Mouse (Mus musculus) lung, postnatal 0 days (tissue): ENCODE data around the gene Fscn1. TPM values are rescaled to one million over a fixed set of nuclear protein-coding genes. Genes with fewer than 3 reads are reported as not detected.

Experiments
- ATAC-seq: fragments of 200-750 bp; cut with Nextera tagmentation; 2 replicates; pipeline ENCODE4 v1.8.0; 2017; ENCODE audit warnings: moderate library complexity
- DNase-seq: peaks from one replicate; pipeline ENCODE4 v3.0.0-alpha.2; 2016; ENCODE audit warnings: low spot score
- H3K27ac ChIP-seq: fragments of 300-500 bp; sonication (generic); 2 replicates; pipeline ENCODE4 v1.5.1; 2014; ENCODE audit warnings: antibody characterized with exemption, mild to moderate bottlenecking, low read length, mixed read lengths
- H3K27me3 ChIP-seq: fragments of 300-500 bp; sonication (generic); replicated peaks from 2 replicates; pipeline ENCODE4 v1.6.1; 2014; ENCODE audit warnings: low read length, mixed read lengths; ENCODE audit not compliant: insufficient read depth
- H3K36me3 ChIP-seq: fragments of 300-500 bp; sonication (generic); 2 replicates; pipeline ENCODE4 v1.6.1; 2014; ENCODE audit warnings: low read length, mixed read lengths; ENCODE audit not compliant: insufficient read depth
- H3K4me1 ChIP-seq: fragments of 300-500 bp; sonication (generic); 2 replicates; pipeline ENCODE4 v1.6.1; 2014; ENCODE audit warnings: antibody characterized with exemption, low read depth, low read length, mixed read lengths; ENCODE audit not compliant: insufficient read depth
- H3K4me2 ChIP-seq: fragments of 300-500 bp; sonication (generic); replicated peaks from 2 replicates; pipeline ENCODE4 v1.6.1; 2014; ENCODE audit warnings: low read depth, mild to moderate bottlenecking, low read length, moderate library complexity, mixed read lengths
- H3K4me3 ChIP-seq: fragments of 300-500 bp; sonication (generic); 2 replicates; pipeline ENCODE4 v1.5.1; 2014; ENCODE audit warnings: low read depth, low read length
- H3K9ac ChIP-seq: fragments of 300-500 bp; sonication (generic); replicated peaks from 2 replicates; pipeline ENCODE4 v1.6.1; 2014; ENCODE audit warnings: low read depth, mild to moderate bottlenecking
- H3K9me3 ChIP-seq: fragments of 300-500 bp; sonication (generic); 2 replicates; pipeline ENCODE4 v1.6.1; 2016; ENCODE audit warnings: low read length, mixed read lengths
- CTCF ChIP-seq: IDR thresholded peaks from 2 replicates; pipeline ENCODE4 v1.5.1; 2016; ENCODE audit warnings: antibody characterized with exemption, mild to moderate bottlenecking
- EP300 ChIP-seq: IDR thresholded peaks from 2 replicates; pipeline ENCODE4 v1.6.1; 2016; ENCODE audit warnings: antibody characterized with exemption, mild to moderate bottlenecking, control low read depth
- WGBS: fragments of 180-500 bp; shearing (Covaris S2); extraction: QIAGEN DNeasy Blood & Tissue Kit; methylation state at CpG from one replicate; pipeline ENCODE4 v1.1.7; 2014; 5-methylcytosine and 5-hydroxymethylcytosine counted together
- polyA plus RNA-seq: library from polyadenylated mRNA; unstranded; fragments of >200 nt; fragmentation: Nextera tagmentation; extraction: Ambion mirVana; gene quantifications from 2 replicates; pipeline ENCODE4 v1.2.1, GENCODE M21; 2015

Gene Fscn1
- 69.1 and 81.4 TPM in 2 replicates for polyA plus RNA-seq

DNA sequence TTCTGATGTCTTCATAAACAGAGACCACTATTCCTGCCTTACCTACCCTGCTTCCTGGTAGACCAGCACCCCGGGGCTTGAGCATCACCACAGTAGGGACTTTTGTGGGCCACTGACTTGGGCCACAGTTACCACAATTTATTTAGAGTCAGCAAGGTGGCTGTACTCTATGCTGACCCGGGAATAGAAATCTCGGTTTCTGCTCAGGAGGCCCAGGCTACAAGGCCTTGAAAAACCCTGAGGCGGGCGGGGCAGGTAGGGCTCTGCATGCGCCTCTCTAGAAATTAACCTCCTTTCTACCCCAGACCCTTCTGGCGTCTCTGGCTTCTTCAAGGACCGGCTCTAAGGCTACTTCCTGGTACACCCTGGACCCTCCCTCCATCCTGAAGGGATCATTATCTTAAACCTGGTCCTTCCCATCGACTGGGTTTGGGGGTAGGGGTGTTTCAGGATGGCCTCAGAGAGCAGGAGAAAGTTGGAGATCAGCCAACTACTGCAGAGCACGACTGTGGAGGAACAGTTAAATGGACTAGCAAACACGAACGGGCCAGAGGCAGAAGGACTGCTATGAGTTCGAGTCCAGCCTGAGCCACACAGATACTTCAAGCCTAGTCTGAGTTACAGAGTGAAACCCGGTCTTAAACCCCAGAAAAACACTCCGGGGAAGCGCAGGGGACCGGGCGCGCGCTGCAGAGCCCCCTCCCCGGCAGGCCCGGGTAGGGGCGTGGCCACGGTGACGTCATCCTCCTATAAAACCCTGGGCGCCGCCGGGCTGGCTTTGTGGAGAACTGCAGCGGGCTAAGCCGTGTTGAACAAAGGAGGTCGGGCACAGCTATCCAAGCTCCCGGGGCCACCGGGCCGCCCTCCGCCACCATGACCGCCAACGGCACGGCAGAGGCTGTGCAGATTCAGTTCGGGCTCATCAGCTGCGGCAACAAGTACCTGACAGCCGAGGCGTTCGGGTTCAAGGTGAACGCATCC lies at the start of gene Fscn1:
TSS of gene Fscn1 (plus strand) at position 768 of the 981 bp plus-strand sequence.
- Histone ChIP-seq H3K4me3 (peak within 1 kb of the TSS; percentile 63), H3K9me3 (no peaks in the 10 kb centered on the region), H3K4me2 (peak within 1 kb of the TSS; percentile 79), H3K4me1 (peaks cover 9% of the 10 kb centered on the region), H3K27me3 (no peaks in the 10 kb centered on the region), H3K9ac (peak within 1 kb of the TSS; percentile 74), H3K27ac (peak within 1 kb of the TSS; percentile 84), H3K36me3 (no peaks in the 10 kb centered on the region)
- peak; percentile 63 for TF ChIP-seq CTCF
- no peak for TF ChIP-seq EP300
- DNase-seq: peak; percentile 87
- ATAC-seq: peak; percentile 60
- 10% methylated on average over 43 of the region's 44 CpGs for WGBS

DNA sequence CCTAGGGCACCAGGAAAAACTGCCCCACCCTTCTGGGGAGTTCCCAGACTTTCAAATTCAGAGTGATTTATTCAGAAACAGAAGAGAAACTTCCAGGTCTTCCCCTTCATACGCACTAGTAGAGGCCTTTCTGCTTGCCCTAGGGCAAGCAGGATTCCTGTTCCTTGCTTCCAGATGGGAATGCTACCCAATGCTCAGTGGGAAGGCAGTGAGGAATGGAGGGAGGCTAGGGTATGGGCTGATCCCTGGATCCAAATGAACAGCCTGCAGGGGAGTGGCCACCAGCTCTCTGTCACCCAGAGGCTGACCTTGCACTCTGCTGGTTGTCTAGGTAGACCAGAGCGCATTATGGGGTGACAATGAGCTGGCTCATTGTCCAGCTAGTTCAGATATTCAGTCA lies 48.5 kb upstream of the Fscn1 start:
- Histone ChIP-seq H3K4me2 (no peak overlapping the region), H3K9me3 (no peaks in the 10 kb centered on the region), H3K27ac (0 out of 2 replicates have a peak overlapping the region, but pooled peaks have one; percentile 5), H3K4me1 (peaks cover 34% of the 10 kb centered on the region), H3K9ac (no peak overlapping the region), H3K4me3 (no peak overlapping the region), H3K36me3 (no peaks in the 10 kb centered on the region), H3K27me3 (no peaks in the 10 kb centered on the region)
- ATAC-seq (no peak), DNase-seq (no peak)
- TF ChIP-seq CTCF (no peak), EP300 (no peak)
- WGBS: 85% methylated on average over 2 of the region's 2 CpGs

DNA sequence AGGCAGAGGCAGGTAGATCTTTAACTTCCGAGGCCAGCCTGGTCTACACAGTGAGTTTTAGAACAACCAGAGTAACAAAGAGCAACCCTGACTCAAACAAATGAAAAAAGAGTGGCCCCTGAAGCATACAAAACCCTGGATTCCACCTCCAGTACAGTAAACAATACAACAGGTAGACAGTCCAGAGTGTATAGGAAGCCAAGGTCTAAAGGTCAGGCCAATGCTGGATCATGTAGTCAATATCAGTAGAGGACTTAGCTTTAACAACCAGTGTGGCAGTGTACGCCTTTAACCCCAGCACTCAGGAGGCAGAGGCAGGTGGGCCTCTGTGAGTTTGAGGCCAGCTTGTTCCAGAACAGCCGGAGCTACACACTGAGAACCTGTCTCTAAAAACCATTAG lies 47.8 kb upstream of the Fscn1 start:
- 96% methylated on average over 3 of the region's 3 CpGs for WGBS
- Histone ChIP-seq H3K27me3 (no peaks in the 10 kb centered on the region), H3K9me3 (no peaks in the 10 kb centered on the region), H3K4me2 (no peak overlapping the region), H3K36me3 (no peaks in the 10 kb centered on the region), H3K9ac (no peak overlapping the region), H3K4me1 (peaks cover 30% of the 10 kb centered on the region), H3K4me3 (no peak overlapping the region), H3K27ac (no peak overlapping the region)
- DNase-seq: no peak
- ATAC-seq: no peak
- TF ChIP-seq CTCF (no peak), EP300 (no peak)

DNA sequence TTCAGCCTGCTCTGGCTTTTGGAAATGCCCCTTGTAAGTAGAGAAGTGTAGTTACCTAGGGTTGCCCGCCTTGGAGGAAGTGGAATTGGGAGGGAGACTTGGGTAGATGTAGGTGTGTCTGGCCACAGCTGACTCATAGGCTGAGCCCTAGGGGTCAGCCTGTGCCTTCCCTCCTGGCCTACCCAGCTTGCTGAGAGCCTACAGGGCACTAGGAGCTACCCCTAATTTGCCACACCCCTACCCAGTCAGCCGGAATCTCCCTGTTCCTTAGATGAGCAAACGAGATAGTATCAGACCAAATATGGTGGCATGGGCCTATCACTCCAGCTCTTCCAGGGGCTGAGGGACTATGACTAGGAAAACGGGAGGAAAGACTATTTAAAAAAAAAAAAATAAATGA lies 47.4 kb upstream of the Fscn1 start:
- no peak overlapping the region for H3K9ac ChIP-seq
- no peaks in the 10 kb centered on the region for H3K27me3 ChIP-seq
- H3K27ac ChIP-seq: no peak overlapping the region
- DNase-seq: no peak
- no peak overlapping the region for H3K4me3 ChIP-seq
- H3K4me2 ChIP-seq: no peak overlapping the region
- no peak for TF ChIP-seq EP300
- no peak for TF ChIP-seq CTCF
- no peaks in the 10 kb centered on the region for H3K36me3 ChIP-seq
- no peaks in the 10 kb centered on the region for H3K9me3 ChIP-seq
- H3K4me1 ChIP-seq: peaks cover 26% of the 10 kb centered on the region
- 67% methylated on average over 4 of the region's 4 CpGs for WGBS
- ATAC-seq: no peak

DNA sequence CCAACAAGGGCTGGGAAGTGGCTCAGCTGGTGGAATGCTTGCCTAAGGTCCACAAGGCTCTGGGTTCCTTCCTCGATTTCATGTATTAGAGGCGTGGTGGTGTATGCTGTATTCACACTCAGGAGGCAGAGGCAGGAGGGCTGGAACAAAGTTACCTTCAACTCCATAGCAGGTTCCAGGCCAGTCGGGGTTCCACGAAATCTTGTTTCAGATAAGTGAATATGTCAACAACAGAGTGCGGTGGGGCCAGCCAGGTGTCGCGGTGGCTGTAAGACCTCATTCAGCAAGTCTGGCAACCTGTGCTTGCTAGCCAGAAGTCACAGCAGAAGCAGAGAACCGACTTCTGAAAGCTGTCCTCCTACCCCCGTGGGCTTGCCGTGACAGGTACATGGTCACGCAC lies 44.9 kb upstream of the Fscn1 start:
- H3K4me1 ChIP-seq: peaks cover 4% of the 10 kb centered on the region; the same call in 1 of the 2 replicates
- H3K9me3 ChIP-seq: no peaks in the 10 kb centered on the region
- ATAC-seq (no peak), DNase-seq (no peak)
- H3K27me3 ChIP-seq: no peaks in the 10 kb centered on the region
- H3K4me3 ChIP-seq: no peak overlapping the region
- no peak for TF ChIP-seq CTCF
- TF ChIP-seq EP300: no peak
- no peak overlapping the region for H3K4me2 ChIP-seq
- H3K27ac ChIP-seq: no peak overlapping the region
- no peak overlapping the region for H3K9ac ChIP-seq
- no peaks in the 10 kb centered on the region for H3K36me3 ChIP-seq
- 59% methylated on average over 11 of the region's 11 CpGs for WGBS

DNA sequence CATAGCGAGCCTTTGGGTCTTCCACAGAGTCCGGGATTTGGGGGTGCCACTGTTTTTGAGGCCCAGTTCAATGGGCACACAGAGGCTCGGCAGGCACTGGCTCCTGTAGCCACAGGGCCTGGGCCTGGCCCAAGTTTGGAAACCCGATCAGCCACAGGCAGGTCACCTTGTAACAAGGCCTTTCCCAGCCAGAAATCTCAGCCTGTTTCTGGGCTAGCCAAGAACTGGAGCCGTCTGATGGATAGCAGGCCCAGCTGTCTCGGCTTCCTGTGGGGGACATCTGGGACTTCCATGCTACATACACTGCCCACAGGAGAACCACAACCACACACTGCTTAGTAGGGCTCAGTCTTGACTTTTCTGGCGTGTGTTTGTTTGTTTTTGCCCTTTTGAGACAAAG lies 43.5 kb upstream of the Fscn1 start:
- no peak overlapping the region for H3K4me3 ChIP-seq
- no peak overlapping the region for H3K4me2 ChIP-seq
- H3K27me3 ChIP-seq: no peaks in the 10 kb centered on the region
- no peaks in the 10 kb centered on the region for H3K9me3 ChIP-seq
- ATAC-seq: no peak
- H3K27ac ChIP-seq: no peak overlapping the region
- H3K36me3 ChIP-seq: no peaks in the 10 kb centered on the region
- peaks cover 12% of the 10 kb centered on the region; the same call in 1 of the 2 replicates for H3K4me1 ChIP-seq
- no peak overlapping the region for H3K9ac ChIP-seq
- TF ChIP-seq CTCF: no peak
- 75% methylated on average over 7 of the region's 7 CpGs for WGBS
- no peak for DNase-seq
